9 mouse cellular contexts compared by ENCODE assay signal in the genomic region with DNA sequence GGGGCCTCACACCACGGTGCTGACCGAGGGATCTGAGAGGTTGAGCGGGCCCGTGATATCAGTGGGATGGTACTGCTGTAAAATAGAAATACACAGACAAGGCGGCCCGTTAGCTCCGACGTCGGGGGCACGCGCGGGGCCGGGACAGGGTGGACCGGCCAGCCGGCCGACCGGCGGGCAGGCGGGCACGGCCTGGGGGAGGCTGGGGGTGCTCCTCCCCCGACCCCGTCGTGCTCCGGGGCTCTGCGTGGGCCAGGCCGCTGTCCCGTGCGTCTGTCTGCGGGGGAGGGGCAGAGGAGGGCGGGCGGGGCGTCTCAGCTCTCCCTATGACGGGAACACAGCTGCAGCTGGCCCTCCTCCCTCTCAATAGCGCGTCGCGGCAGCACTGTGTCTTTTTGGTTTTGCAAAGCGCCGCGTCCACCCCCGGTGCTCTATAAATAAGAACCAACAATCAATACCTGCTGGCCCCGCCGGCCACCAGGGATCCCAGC. TPM values are rescaled to one million over a fixed set of nuclear protein-coding genes. Genes with fewer than 3 reads are reported as not detected.
DNase-seq lines count a peak whose midpoint lies in the region; ATAC-seq and TF ChIP-seq lines count a peak whose summit lies in the region.
"Had no signal": no experiment of that assay in that cellular context is flagged by ENCODE, and none has a peak within 500 bp of the region (broad histone marks: within the 10 kb centered on the region; RNA-seq: fewer than 3 reads in every experiment).

No protein-coding gene starts in this region.

- peak overlapping the region; percentile 41; the same call in 1 of the 2 replicates for H3K9ac ChIP-seq in forebrain, embryonic 14.5 days (ENCODE audit: low read length)
- no peak overlapping the region for H3K9ac ChIP-seq in intestine, embryonic 14.5 days (ENCODE audit: low read length)
- no peak overlapping the region for H3K9ac ChIP-seq in lung, postnatal 0 days (replicated peaks; ENCODE audit: low read depth)

- no peak for TF ChIP-seq EP300 in lung, postnatal 0 days (IDR thresholded peaks at IDR 0.05)

- peaks cover 11% of the 10 kb centered on the region; the same call in 1 of the 2 replicates for H3K4me1 ChIP-seq in lung, adult 2 months (ENCODE audit: control insufficient read depth, insufficient read depth, low read length)
- H3K4me1 ChIP-seq in forebrain, embryonic 14.5 days (ENCODE audit: control insufficient read depth, insufficient read depth, low read length), result no peaks in the 10 kb centered on the region
- peaks cover 9% of the 10 kb centered on the region; the same call in 1 of the 2 replicates for H3K4me1 ChIP-seq in intestine, embryonic 14.5 days (replicated peaks; ENCODE audit: control insufficient read depth, insufficient read depth, low read length)
- H3K4me1 ChIP-seq in lung, postnatal 0 days (ENCODE audit: insufficient read depth, low read depth, low read length), result peaks cover 14% of the 10 kb centered on the region

- peak; percentile 48 for DNase-seq in lung, adult 2 months
- DNase-seq in lung, postnatal 25 days (ENCODE audit: low spot score), result no peak
- no peak for DNase-seq in forebrain, embryonic 14.5 days (ENCODE audit: low spot score)
- no peak for DNase-seq in intestine, embryonic 14.5 days (ENCODE audit: low spot score)
- DNase-seq in lung, postnatal 0 days (ENCODE audit: low spot score), result peak; percentile 57
- no peak for DNase-seq in adrenal gland, adult 2 months
- DNase-seq in urinary bladder, postnatal 25 days (ENCODE audit: low spot score), result no peak
- no peak for DNase-seq in retina, embryonic 14.5 days (ENCODE audit: low spot score)

- peak; percentile 25; the same call in 1 of the 2 replicates for ATAC-seq in forebrain, embryonic 14.5 days
- 0 out of 2 replicates have a peak, but pooled peaks have one; percentile 13 for ATAC-seq in intestine, embryonic 14.5 days (replicated peaks; ENCODE audit: low FRiP score, low TSS enrichment, low read depth)
- ATAC-seq in lung, postnatal 0 days, result peak; percentile 43

- no peaks in the 10 kb centered on the region for H3K9me3 ChIP-seq in forebrain, embryonic 14.5 days (replicated peaks; ENCODE audit: control insufficient read depth, low read length)
- H3K9me3 ChIP-seq in intestine, embryonic 14.5 days (ENCODE audit: control insufficient read depth, low read length), result no peaks in the 10 kb centered on the region
- H3K9me3 ChIP-seq in lung, postnatal 0 days (ENCODE audit: low read length), result no peaks in the 10 kb centered on the region

- 5% methylated on average over 43 of the region's 43 CpGs for WGBS in lung, adult 2 months
- WGBS in forebrain, embryonic 14.5 days, result 6% methylated on average over 39 of the region's 43 CpGs
- WGBS in intestine, embryonic 14.5 days, result 6% methylated on average over 42 of the region's 43 CpGs
- whole genome bisulfite sequencing in lung, postnatal 0 days, result 1% methylated on average over 31 of the region's 43 CpGs

- H3K36me3 ChIP-seq in forebrain, embryonic 14.5 days (ENCODE audit: control insufficient read depth, insufficient read depth, low read length), result no peaks in the 10 kb centered on the region
- H3K36me3 ChIP-seq in intestine, embryonic 14.5 days (ENCODE audit: control insufficient read depth, insufficient read depth, low read length), result no peaks in the 10 kb centered on the region
- H3K36me3 ChIP-seq in lung, postnatal 0 days (ENCODE audit: insufficient read depth, low read length), result no peaks in the 10 kb centered on the region

- H3K27ac ChIP-seq in forebrain, embryonic 14.5 days (ENCODE audit: low read depth, low read length), result no peak overlapping the region
- no peak overlapping the region for H3K27ac ChIP-seq in intestine, embryonic 14.5 days (ENCODE audit: low read depth)
- H3K27ac ChIP-seq in lung, postnatal 0 days (ENCODE audit: low read length), result no peak overlapping the region

- TF ChIP-seq CTCF in lung, adult 2 months (IDR thresholded peaks at IDR 0.05; ENCODE audit: insufficient read depth, low read length), result no peak
- no peak for TF ChIP-seq CTCF in lung, postnatal 0 days (IDR thresholded peaks at IDR 0.05)

- peak overlapping the region; percentile 38 for H3K4me2 ChIP-seq in forebrain, embryonic 14.5 days (ENCODE audit: low read length)
- peak overlapping the region; percentile 40 for H3K4me2 ChIP-seq in intestine, embryonic 14.5 days (ENCODE audit: low read length)
- H3K4me2 ChIP-seq in lung, postnatal 0 days (replicated peaks; ENCODE audit: low read depth, low read length), result peak overlapping the region; percentile 62

- peak overlapping the region; percentile 19 for H3K4me3 ChIP-seq in lung, adult 2 months (replicated peaks; ENCODE audit: extremely low read depth, low read depth, low read length)
- H3K4me3 ChIP-seq in forebrain, embryonic 14.5 days (ENCODE audit: low read depth, low read length), result peak overlapping the region; percentile 16; the same call in 1 of the 2 replicates
- H3K4me3 ChIP-seq in intestine, embryonic 14.5 days (ENCODE audit: low read depth, low read length), result peak overlapping the region; percentile 23
- peak overlapping the region; percentile 38 for H3K4me3 ChIP-seq in lung, postnatal 0 days (ENCODE audit: low read depth, low read length)

- TF ChIP-seq POLR2A in lung, adult 2 months (IDR thresholded peaks at IDR 0.05; ENCODE audit: borderline replicate concordance, extremely low read depth, low read depth, low read length), result peak; percentile 54; the same call in 1 of the 2 replicates

- peaks cover 55% of the 10 kb centered on the region for H3K27me3 ChIP-seq in forebrain, embryonic 14.5 days (replicated peaks; ENCODE audit: control insufficient read depth, insufficient read depth, low read length)
- peaks cover 68% of the 10 kb centered on the region for H3K27me3 ChIP-seq in intestine, embryonic 14.5 days (replicated peaks; ENCODE audit: control insufficient read depth, insufficient read depth, low read length)
- peaks cover 40% of the 10 kb centered on the region for H3K27me3 ChIP-seq in lung, postnatal 0 days (replicated peaks; ENCODE audit: insufficient read depth, low read length)

RNA-seq across cellular contexts. Expression of a gene that starts 2.4 kb away (rescaled TPM):
- polyA plus RNA-seq in lung, adult 2 months (2012; rRNA removed), result 52.8 and 59.6 TPM in 2 replicates
- 0.25 TPM in 1 of 2 replicates, not detected in the other for polyA plus RNA-seq in forebrain, embryonic 14.5 days (2014; fragmentation: Nextera tagmentation; extraction: Ambion mirVana)
- polyA plus RNA-seq in intestine, embryonic 14.5 days (2014; fragmentation: Nextera tagmentation; extraction: Ambion mirVana), result not detected in 2 replicates
- 42.2 and 46.5 TPM in 2 replicates for polyA plus RNA-seq in lung, postnatal 0 days (2015; fragmentation: Nextera tagmentation; extraction: Ambion mirVana)
- not detected for total RNA-seq in adrenal gland, adult 2 months (2021)
- not detected in 2 replicates for polyA plus RNA-seq in adrenal gland, adult 2 months (2012; rRNA removed)
- total RNA-seq: layer of hippocampus, postnatal 10 days had no signal

RNA-seq across cellular contexts. Expression of a gene that starts 4.2 kb away (rescaled TPM):
- 0.40 TPM in 1 of 2 replicates, not detected in the other for polyA plus RNA-seq in lung, adult 2 months (2012; rRNA removed)
- polyA plus RNA-seq in forebrain, embryonic 14.5 days (2014; fragmentation: Nextera tagmentation; extraction: Ambion mirVana), result not detected in 2 replicates
- not detected in 2 replicates for polyA plus RNA-seq in intestine, embryonic 14.5 days (2014; fragmentation: Nextera tagmentation; extraction: Ambion mirVana)
- polyA plus RNA-seq in lung, postnatal 0 days (2015; fragmentation: Nextera tagmentation; extraction: Ambion mirVana), result not detected in 2 replicates
- total RNA-seq in adrenal gland, adult 2 months (2021), result not detected
- not detected in 2 replicates for polyA plus RNA-seq in adrenal gland, adult 2 months (2012; rRNA removed)
- total RNA-seq: layer of hippocampus, postnatal 10 days had no signal

RNA-seq across cellular contexts. Expression of a gene that starts 19.8 kb away (rescaled TPM):
- 82.1 and 133 TPM in 2 replicates for polyA plus RNA-seq in lung, adult 2 months (2012; rRNA removed)
- polyA plus RNA-seq in forebrain, embryonic 14.5 days (2014; fragmentation: Nextera tagmentation; extraction: Ambion mirVana), result 105 and 123 TPM in 2 replicates
- 100 and 110 TPM in 2 replicates for polyA plus RNA-seq in intestine, embryonic 14.5 days (2014; fragmentation: Nextera tagmentation; extraction: Ambion mirVana)
- polyA plus RNA-seq in lung, postnatal 0 days (2015; fragmentation: Nextera tagmentation; extraction: Ambion mirVana), result 88.4 and 89.0 TPM in 2 replicates
- total RNA-seq in adrenal gland, adult 2 months (2021), result 10 to 100 TPM; 78.8 to 82.7 TPM
- 93.1 and 110 TPM in 2 replicates for polyA plus RNA-seq in adrenal gland, adult 2 months (2012; rRNA removed)

RNA-seq across cellular contexts. Expression of a gene that starts 19.9 kb away (rescaled TPM):
- polyA plus RNA-seq in lung, adult 2 months (2012; rRNA removed), result 41.6 and 49.5 TPM in 2 replicates
- 258 and 281 TPM in 2 replicates for polyA plus RNA-seq in forebrain, embryonic 14.5 days (2014; fragmentation: Nextera tagmentation; extraction: Ambion mirVana)
- polyA plus RNA-seq in intestine, embryonic 14.5 days (2014; fragmentation: Nextera tagmentation; extraction: Ambion mirVana), result 229 and 240 TPM in 2 replicates
- polyA plus RNA-seq in lung, postnatal 0 days (2015; fragmentation: Nextera tagmentation; extraction: Ambion mirVana), result 146 and 173 TPM in 2 replicates
- 10 to 100 TPM; 37.6 to 46.1 TPM for total RNA-seq in adrenal gland, adult 2 months (2021)
- polyA plus RNA-seq in adrenal gland, adult 2 months (2012; rRNA removed), result 55.2 and 62.1 TPM in 2 replicates

RNA-seq across cellular contexts. Expression of a gene that starts 26.9 kb away (rescaled TPM):
- polyA plus RNA-seq in lung, adult 2 months (2012; rRNA removed), result 0.46 and 0.52 TPM in 2 replicates
- polyA plus RNA-seq in forebrain, embryonic 14.5 days (2014; fragmentation: Nextera tagmentation; extraction: Ambion mirVana), result 17.0 and 21.1 TPM in 2 replicates
- 2.1 and 2.4 TPM in 2 replicates for polyA plus RNA-seq in intestine, embryonic 14.5 days (2014; fragmentation: Nextera tagmentation; extraction: Ambion mirVana)
- polyA plus RNA-seq in lung, postnatal 0 days (2015; fragmentation: Nextera tagmentation; extraction: Ambion mirVana), result 0.30 and 0.36 TPM in 2 replicates
- total RNA-seq in adrenal gland, adult 2 months (2021), result 10 to 100 TPM in 1 of 2 experiments, 1 to 10 TPM in 1; 8.3 to 13.3 TPM
- 15.3 and 16.4 TPM in 2 replicates for polyA plus RNA-seq in adrenal gland, adult 2 months (2012; rRNA removed)

Comparison
In these comparisons a context has a peak if more than half of its experiments do, and no peak if none do; other contexts are left out.
1. DNase-seq: peak in lung, adult 2 months (single experiment) and lung, postnatal 0 days (single experiment); none in lung, postnatal 25 days (single experiment), forebrain, embryonic 14.5 days (single experiment), intestine, embryonic 14.5 days (single experiment), adrenal gland, adult 2 months (single experiment), urinary bladder, postnatal 25 days (single experiment) and retina, embryonic 14.5 days (single experiment).
2. RNA of a gene that starts 2.4 kb away (polyA plus RNA-seq): 52.8 to 59.6 TPM in lung, adult 2 months and 42.2 to 46.5 TPM in lung, postnatal 0 days; 0.25 TPM in forebrain, embryonic 14.5 days, not detected in intestine, embryonic 14.5 days and not detected in adrenal gland, adult 2 months; every median in the first group is over 10 times any median in the second.
3. Peak in every context shown above with its lines, with median percentiles within 50 percentile points of each other: H3K4me3 ChIP-seq, ATAC-seq and H3K4me2 ChIP-seq.